Mouse (Mus musculus) frontal cortex, postnatal 36 days (tissue): ENCODE data around the gene Il1r2.

Source experiments
- DNase-seq, 2 experiments: peaks; one replicate each; pipeline ENCODE4 v3.0.0; 2022; ENCODE audit warnings: low spot score in 2 of 2

Gene Il1r2

DNA sequence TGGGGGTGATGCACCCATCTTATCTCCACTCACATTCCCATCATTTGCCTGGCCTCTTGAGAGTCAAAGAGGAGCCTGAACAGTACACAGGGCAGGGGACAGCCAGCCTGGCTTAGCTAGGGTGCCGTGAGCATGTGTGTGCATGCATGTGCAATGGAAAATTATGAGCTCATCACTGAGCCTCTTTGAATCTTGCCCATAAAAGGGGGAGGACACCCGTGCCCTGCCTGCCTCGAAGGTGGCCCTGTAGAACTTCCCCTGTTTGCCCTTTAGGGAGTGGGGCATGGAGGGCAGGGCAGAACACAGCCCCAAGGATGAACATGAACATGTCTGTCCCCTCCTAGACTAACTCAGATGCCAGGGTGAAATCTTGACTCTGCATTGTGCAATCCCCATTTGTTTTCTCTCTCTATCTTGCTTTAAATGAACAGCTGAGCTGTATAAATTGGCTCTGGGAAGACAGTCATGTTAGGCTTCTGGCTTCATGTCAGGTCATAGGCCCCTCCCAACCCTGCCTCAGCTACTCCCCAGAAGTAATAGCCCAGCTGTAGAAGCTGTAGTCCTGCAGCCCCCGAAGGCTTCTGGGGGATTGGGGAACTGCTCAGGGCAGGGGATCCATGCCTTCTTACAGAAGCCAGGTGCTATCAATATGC, 14.6 kb upstream of the Il1r2 start:
- DNase-seq = no peak

DNA sequence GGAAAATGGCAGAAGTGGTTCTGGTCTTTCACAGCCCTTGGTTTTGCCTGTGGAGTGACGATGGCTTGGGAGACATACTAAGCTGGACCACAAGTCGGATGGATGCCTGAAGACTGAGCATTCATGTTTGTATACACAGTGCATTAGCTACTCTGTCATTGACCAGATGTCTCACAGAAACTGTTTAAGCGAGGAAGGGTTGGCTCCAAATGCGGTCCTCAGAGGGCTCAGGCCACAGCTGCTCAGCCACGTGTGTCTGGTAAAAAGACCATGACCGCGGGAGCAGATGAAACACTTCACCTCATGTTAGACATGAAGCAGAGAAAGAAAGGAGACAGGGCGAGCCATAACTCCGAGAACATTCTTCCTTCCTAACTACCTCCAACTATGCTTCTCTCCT, 12.5 kb upstream of the Il1r2 start:
- DNase-seq = no peak

DNA sequence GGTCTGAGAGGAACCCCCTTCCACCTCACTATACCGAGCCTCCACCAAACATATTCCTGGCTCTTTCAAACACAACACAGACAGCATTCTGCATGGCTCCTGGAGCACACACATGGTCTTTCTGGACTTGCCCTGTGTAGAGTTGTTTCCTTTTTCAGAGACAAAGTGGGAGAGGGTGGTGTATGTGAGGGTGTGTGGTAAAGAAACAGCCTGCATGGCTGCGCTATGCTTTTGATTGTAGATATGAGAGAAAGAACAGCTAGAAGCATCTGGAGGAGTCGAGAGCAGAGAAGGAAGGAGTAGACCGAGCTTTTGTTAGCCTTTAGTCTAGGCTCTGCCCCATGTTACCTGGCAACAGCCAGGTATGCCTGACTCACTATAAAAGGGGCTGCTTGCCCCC, 10.5 kb upstream of the Il1r2 start:
- no peak for DNase-seq

DNA sequence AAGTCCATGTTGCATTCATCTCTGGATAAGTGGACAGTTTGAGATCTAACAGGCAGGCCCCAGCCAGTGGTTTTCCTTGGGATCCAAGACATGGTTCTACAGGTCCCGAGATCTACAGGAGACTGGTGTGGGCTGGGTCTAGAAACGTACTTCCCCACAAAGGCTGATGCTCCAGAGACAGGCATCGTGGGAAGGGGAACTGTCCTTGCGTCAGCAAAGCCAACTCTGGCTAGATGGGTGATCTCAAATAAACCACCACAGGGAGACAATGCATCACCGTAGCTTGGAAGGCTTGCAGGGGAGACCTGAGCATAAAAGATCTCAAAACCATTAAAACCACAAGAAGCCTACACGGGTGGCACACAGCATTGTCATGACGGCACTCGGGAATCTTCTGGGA, 9.4 kb upstream of the Il1r2 start:
- no peak for DNase-seq

DNA sequence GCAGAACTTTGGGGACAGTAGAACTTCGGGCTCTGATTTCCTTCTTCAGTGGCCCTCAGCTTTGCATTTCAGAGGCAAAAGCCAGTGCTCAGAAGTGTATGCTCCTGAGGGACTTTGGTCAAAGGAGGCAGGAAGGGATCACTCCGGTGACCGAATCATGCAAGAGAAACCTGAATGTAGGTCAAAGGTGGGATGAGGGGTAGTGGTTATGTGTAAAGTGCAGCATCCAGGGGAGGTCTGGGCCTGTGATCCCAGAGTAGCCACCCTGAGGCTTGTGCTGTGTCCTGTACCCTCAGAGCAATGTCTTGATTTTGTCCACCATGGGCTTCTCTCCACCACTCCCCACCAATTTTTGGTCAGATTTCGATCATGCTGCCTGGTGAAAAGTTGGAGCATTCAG, 1.3 kb upstream of the Il1r2 start:
- DNase-seq = no peak

DNA sequence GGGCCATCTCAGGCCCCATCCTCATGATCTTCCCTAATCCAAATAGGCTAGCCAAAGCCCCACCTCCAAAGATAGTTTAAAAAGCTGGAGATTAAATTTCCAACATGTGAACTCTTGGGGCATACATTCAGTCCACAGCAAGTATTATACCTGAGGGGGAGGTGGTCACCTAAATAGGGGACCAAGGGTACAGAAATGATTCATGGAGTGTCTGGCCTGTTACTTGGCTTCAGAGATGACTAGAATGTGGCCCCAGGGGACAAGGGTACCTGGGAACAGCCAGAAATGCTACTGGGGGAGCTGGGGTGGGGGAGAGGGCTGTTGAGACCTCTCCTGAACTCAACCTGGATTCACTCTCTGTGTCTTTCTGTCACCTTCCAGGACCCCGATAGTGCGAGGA, 3.4 kb downstream of the Il1r2 start:
- no peak for DNase-seq

DNA sequence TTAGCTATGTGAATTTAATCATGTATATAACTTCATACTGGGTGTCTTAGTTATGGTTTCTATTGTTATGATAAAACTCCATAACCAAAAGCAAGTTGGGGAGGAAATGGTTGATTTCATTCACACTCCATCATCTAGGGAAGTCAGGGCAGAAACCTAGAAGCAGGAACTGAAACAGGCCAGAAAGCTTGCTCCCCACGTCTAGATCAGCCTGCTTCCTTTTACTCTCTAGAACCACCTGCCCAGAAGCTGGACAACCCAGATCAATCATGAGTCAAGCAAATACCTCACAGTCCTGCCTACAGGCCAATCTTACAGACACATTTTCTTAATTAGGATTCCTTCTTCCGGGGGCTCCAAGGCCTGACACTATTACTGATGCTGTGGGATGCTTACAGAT, 7.2 kb downstream of the Il1r2 start:
- DNase-seq = no peak

DNA sequence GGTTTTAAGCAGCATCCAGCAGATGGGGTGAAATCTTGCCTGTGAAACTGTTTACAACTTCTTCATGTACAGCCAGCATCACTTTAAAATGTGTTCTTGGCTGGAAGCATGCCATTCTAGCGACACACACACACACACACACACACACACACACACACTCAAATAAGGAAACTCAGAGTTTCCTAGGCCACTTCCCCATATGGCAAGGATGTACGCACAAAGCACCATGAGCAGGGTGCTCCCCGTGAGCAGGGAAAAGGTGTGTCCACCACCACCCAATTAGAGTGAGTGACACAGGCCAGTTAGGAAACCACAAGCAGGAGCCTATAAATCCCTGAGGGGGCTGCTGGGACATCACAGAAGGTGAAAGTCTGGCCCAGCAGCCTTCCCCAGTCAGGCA, 10.5 kb downstream of the Il1r2 start:
- DNase-seq = peak in 1 of 2 experiments; percentile 27

DNA sequence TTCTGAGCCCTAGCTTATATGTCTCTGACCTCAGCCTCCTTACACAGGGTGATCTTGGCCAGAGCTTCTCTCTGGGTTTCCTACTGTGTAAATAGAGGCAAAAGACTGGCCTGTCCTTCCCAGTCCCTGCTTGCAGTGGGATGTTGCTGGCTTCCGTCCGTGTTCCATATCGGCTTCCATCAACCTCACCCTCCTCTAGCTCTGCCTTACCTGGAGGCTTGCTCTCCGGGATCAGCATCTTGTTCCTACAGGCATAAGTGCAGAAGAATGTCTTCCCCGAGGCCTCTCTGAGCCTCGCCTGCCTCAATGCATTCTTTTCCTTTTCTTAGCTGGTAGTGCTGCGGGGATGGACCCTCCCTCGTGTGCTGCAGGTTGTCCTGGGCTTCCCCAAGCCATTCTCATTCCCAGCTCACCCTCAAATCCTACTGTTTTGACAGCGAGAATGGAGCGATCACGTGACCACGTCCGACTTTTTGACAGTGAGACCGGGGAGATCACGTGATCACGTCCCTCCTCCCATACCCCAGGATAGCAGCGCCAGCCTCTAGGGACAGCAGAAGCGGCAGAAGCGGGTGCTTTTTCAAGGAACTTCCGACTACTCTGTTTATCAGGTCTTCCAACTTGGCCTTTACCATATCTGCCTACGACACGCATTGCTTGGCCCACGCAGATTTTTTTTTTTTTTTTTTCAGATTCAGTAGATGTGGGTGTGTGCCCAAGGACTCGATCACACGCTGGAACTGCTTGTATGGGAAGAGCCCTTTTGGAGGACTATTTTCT, 11.7 kb downstream of the Il1r2 start:
- DNase-seq = peak; percentile 65 to 79

DNA sequence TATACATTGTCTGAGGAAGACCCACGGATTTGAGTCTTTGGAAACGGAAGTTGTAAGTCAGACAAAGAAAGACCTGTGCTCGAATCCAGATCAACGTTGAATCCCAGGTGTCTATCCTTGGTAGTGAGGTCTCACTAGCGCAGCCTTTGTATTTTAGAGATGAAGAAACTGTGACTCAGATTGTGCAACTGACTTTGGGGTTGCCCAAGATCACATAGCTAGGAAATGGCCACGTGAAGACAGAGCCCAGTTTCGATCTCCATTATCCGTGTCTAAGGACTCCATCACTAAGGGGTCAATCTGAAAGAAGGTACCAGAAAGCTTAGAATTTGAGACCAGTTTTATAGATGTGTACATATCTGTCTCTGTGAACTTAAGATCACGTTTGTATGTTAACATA, 17.3 kb downstream of the Il1r2 start:
- DNase-seq = no peak

DNA sequence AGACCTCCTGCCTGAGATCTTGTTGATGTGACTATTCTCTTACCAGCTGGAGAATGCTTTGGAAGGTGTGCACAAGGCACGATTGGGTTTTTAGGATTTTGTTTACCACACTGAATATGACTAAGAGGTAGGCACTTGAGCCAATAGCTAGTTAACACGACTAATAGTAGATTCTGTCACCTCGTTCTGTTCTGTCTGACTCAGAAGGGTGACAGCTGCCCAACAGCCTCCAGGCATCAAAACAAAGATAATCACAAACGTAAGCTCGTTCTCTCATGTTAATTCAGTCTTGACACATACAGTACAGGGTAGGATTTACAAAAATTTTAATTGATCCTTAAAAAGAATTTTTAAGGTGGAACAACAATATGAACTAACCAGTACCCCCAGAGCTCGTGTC, 18.7 kb downstream of the Il1r2 start:
- DNase-seq = no peak

DNA sequence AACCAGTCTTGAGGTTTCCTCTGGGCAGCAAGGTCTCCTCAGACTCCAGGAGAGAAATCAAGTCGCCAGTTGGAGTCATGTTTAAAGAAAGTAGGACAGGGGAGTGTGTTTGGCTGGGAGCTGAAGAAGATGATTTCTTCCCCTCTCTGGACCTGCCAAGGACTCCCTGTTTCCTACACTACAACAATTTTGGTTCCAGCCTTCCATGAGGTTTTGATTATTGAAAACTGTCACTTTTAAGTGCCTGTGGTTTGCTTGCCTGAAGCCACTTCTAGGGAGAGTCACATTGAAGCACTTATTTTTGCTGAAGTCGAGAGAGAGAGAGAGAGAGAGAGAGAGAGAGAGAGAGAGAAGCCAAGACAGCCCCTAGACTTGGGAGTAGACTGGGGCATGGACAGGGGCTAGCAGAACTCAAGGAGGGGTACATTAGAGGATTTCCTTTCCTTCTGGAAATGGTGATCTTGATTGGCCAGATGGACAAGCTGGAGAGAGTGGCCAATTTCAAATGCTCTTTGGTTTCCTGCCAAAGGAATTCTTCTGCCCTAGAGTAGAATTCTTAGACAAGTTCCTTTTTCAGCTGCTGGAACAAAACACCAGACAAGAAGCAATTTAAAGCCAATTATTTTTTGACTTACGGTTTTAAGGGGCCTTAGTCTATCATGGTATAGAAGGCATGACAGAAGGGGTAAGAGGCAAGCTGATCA, 20.9 kb downstream of the Il1r2 start:
- DNase-seq = no peak

DNA sequence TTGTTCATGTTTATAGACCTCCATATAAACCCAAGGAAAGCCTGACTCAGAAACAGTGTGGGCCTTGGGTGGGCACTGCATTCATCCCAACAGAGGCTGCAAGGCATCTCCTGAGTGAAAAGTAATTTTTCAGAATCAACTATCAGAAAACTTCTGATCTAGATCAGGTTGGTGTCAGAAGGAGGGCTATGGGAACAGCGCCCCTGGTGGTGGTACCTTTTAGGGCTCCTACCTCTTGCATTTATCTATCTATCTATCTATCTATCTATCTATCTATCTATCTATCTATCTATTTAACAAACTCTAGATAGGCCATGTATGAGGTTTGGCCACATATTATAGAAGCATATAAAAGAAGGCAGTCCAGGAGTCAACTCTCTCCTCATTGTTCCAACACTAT, 21.7 kb downstream of the Il1r2 start:
- DNase-seq = no peak

DNA sequence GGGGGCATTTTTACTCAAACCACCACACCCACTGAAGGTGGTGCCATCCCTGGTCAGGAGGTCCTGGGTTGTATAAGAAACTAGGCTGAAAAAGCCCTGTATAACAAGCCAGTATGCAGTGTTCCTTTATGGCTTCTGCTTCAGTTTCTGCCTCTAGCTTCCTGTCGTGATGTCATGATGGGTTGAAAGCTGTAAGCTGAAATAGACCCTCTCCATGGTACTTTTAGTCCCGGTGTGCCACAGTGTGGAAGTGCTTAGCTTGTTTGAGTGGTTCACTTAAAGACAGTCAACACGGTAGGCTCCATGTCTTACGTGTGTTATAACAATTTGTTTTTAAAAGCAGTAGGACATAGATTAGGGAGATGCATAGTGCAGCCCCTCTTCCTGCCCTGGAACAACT, 32.4 kb downstream of the Il1r2 start:
- DNase-seq = no peak

DNA sequence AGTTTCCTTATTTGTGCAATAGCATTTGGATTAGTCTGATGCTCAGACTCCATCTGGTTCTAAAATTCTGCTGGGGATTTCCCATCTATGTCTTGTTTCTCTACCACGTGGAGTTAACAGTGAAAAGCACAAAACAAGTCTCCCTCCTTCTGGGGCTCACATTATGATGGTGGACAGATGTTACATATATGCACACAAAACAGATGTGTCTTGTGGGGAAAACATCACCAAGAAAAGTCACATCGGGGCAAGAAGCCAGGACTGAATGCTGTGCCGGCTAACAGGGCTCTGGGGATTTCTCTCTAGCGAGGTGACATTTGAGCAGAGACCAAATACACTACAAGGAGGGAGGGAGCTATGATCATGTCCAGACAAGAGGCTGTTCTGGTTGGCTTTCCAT, 32.8 kb downstream of the Il1r2 start:
- no peak for DNase-seq

DNA sequence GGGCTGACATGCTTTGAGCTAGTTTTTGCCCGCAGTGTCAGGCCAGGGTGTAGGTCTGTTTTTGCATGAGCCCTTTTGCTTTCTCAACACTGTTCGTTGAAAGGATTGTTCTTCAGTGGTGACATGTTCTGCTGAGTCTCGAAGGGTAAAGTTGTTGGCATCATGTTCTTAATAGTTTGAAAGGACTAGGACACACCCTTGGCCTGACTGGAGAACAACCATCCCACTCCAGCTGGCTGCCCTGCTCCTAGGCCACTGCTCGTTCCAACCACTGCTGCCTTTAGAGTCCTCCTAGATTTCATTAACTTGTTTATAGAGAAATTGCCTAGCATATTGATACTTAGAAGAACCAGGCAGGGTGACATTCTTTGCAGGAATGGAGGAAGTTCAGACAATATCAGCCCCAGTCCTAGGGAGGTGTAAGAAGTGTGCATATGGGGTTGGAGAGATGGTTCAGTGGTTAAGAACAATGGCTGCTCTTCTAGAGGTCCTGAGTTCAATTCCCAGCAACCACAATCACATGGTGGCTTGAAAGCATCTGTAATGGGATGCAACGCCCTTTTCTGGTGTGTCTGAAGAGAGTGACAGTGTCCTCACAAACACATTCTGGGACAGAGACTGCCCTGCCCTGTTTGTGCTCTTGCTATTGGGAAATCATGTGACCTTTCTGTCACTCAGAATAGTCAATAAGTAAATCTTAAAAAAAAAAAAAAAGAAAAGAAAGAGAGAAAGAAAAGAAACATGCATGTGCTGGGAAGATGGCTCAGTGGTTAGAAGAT, 34.3 kb downstream of the Il1r2 start:
- no peak for DNase-seq

DNA sequence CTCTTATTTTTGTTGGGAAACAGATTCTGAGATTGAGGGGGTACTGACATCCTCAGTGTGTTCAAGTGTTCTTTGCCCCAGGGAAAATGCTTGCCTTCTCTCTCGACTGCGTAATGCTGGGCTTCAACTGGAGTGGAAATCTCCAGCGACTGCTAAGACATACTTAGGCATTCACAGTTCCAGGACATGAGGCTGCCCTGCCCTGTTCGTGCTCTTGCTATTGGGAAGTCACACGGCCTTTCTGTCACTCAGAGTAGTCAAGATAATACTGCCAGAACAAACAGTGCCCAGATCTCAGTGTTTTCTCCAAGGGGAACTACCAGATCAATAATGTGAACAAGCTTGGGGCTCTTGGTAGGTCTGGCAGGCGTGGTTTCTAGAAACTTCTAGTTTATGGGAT, 35.9 kb downstream of the Il1r2 start:
- no peak for DNase-seq

DNA sequence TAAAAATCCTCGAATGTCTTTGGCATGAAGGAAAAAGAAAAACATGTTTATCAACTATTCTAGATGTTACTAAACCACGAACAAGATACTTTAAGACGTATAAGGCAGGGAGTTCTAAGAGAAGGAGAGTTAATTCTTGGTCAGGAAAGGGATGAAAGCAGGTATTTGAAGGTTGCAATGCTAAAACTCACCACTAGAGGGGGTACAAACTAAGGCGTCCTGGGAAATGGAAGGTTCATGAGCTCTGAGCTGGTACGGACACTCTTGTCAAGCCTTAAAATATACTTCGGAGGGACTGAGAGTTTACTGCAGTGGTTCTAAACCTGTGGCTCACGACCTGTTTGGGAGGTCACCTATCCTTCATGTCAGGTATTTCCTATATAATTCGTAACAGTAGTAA, 41.4 kb downstream of the Il1r2 start:
- DNase-seq = peak; percentile 14 to 39

DNA sequence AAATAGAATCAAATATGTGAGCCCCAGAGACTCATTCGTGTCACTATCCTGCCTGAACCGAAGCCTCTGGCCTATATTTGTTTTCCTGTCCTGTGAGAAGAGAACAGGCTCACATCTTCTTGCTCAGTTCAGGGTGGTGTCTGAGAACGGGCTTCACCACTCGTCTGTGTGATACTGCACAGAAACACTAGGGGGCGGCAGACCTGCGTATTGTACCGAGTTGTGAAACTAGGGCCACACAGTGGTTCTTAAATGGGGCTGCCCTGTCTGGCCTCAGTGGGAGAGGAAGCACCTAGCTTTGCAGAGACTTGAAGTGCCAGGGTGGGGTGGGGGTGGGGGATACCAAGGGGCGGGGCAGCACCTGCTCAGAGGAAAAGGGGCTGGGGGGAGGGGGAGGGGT, 42.5 kb downstream of the Il1r2 start:
- peak; percentile 80 to 86 for DNase-seq

DNA sequence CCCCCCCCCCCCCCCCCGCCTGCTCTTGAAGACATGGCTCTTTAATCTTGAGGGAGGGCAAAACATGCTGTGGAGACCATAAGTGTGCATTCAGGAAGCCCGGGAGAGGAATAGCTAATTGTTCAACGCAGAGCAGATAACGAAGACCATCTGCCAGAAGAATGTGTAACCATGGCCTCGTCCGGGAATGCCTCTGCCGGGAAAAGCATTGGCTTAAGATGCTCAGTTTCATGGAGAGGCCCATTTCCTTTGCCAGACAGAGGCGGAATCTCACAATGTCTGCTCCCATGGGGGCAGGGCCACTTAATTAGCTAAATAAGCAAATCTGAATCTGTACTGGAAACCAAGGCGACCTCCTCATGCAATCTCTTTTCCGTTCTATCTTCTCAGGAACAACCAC, 43.7 kb downstream of the Il1r2 start:
- no peak for DNase-seq

DNA sequence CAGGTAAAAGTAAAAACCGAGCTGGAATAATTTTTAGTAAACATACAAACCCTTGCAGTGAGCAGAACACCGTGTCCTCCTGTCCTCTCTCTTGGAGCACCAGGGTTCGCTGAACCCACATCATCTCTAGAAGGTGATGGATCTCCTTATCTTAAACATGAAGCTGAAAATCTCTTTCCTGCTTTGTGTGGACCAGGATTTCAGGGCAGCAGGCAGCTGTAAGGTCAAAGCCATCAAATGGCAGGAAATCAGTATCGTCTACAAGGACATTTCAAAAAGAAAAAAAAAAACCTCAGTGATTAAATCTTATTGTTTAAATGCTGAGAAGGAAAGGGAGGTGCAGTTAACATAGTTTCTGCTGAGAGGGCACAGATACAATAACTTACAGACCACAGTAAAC, 50.4 kb downstream of the Il1r2 start:
- DNase-seq = no peak

DNA sequence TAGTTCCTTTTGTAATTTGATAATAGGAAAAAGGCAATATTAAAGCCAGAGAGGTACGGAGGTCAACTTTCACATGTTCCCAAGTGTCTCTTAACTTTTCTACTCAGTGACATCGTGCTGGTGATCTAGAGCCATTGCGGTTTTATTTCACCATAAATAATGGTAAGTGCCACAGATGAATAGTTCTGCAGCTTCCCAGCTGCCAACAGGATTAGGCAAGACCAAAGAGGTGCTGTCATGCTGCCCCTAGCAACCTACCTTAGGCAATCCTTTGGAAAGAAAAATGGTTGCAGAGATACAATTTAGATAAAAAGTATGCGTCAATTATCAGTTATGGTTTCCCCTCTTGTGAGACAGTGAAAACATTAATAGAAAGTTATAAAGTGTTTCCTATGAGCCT, 54.6 kb downstream of the Il1r2 start:
- DNase-seq = no peak
